Mouse (Mus musculus) heart, postnatal 0 days (tissue): ENCODE measurements around the gene Vps8. TPM values are rescaled to one million over a fixed set of nuclear protein-coding genes. Genes with fewer than 3 reads are reported as not detected.
"Not testable (repeated sequence)": the region's sequence is repeated elsewhere in the genome, so short reads cannot be mapped to it uniquely, and the experiment has no call there.

Experiments
- ATAC-seq: fragments of 200-750 bp; cut with Nextera tagmentation; 2 replicates; pipeline ENCODE4 v1.8.0; 2017; ENCODE audit warnings: low read depth, moderate number of reproducible peaks, moderate library complexity; ENCODE audit not compliant: insufficient read depth
- DNase-seq: peaks from one replicate; pipeline ENCODE4 v3.0.0-alpha.2; 2016; ENCODE audit warnings: low spot score
- H3K27ac ChIP-seq: fragments of 300-500 bp; sonication (generic); 2 replicates; pipeline ENCODE4 v1.5.1; 2014; ENCODE audit warnings: low read depth, mild to moderate bottlenecking
- H3K27me3 ChIP-seq: fragments of 300-500 bp; sonication (generic); 2 replicates; pipeline ENCODE4 v1.6.1; 2014; ENCODE audit warnings: low read length, mixed read lengths; ENCODE audit not compliant: control insufficient read depth, insufficient read depth
- H3K36me3 ChIP-seq: fragments of 300-500 bp; sonication (generic); replicated peaks from 2 replicates; pipeline ENCODE4 v1.6.1; 2014; ENCODE audit warnings: low read length, mixed read lengths; ENCODE audit not compliant: control insufficient read depth, insufficient read depth
- H3K4me1 ChIP-seq: fragments of 300-500 bp; sonication (generic); 2 replicates; pipeline ENCODE4 v1.6.1; 2014; ENCODE audit warnings: antibody characterized with exemption; ENCODE audit not compliant: control insufficient read depth, insufficient read depth
- H3K4me2 ChIP-seq: fragments of 300-500 bp; sonication (generic); 2 replicates; pipeline ENCODE4 v1.6.1; 2014; ENCODE audit warnings: low read depth, mild to moderate bottlenecking, low read length, moderate library complexity
- H3K4me3 ChIP-seq: fragments of 300-500 bp; sonication (generic); 2 replicates; pipeline ENCODE4 v1.5.1; 2014; ENCODE audit warnings: low read depth, low read length
- H3K9ac ChIP-seq: fragments of 300-500 bp; sonication (generic); replicated peaks from 2 replicates; pipeline ENCODE4 v1.6.1; 2014; ENCODE audit warnings: low read depth, low read length, mixed read lengths
- H3K9me3 ChIP-seq: fragments of 300-500 bp; sonication (generic); replicated peaks from 2 replicates; pipeline ENCODE4 v1.6.1; 2016; ENCODE audit warnings: low read length; ENCODE audit not compliant: control insufficient read depth
- CTCF ChIP-seq: IDR thresholded peaks from 2 replicates; pipeline ENCODE4 v1.5.1; 2016; ENCODE audit warnings: antibody characterized with exemption, control low read depth, low read depth
- EP300 ChIP-seq: IDR thresholded peaks from 2 replicates; pipeline ENCODE4 v1.6.1; 2016; ENCODE audit warnings: antibody characterized with exemption, low read depth
- WGBS: fragments of 180-500 bp; shearing (Covaris S2); extraction: QIAGEN DNeasy Blood & Tissue Kit; methylation state at CpG from one replicate; pipeline ENCODE4 v1.1.7; 2014; 5-methylcytosine and 5-hydroxymethylcytosine counted together
- polyA plus RNA-seq: library from polyadenylated mRNA; unstranded; fragments of >200 nt; fragmentation: Nextera tagmentation; extraction: Ambion mirVana; gene quantifications from 2 replicates; pipeline ENCODE4 v1.2.1, GENCODE M21; 2015
- total RNA-seq: library from RNA; depleted of rRNA; stranded (reverse); fragments of >200 nt; gene quantifications from 2 replicates; pipeline ENCODE4 v1.2.3, GENCODE M21; 2014; ENCODE audit warnings: low replicate concordance

Gene Vps8
- total and polyA plus RNA-seq, 2 experiments from 2014 or later: 21.3 to 94.8 TPM

DNA sequence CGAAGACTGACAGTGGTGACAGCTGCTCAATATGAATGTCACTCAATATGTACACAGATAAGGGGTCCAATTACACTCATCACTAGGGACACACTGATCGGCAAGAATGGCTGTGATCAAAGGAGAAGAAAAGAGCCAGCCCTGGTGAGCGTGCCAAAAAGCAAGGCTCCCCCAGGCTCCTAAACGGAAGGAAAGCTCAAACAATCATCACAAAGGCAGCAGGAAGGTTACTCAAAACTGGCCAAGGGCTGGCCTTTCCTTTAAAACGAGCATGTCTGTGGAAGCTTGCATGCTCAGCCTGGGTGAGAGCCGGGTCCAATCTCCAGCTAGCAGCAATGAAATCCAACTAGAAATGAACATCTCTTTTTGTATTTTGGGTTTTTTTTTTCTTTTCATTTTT, 232.4 kb downstream of the Vps8 start:
- no peaks in the 10 kb centered on the region for H3K27me3 ChIP-seq
- H3K4me1 ChIP-seq: peaks cover 8% of the 10 kb centered on the region; the same call in 1 of the 2 replicates
- H3K4me3 ChIP-seq: no peak overlapping the region
- ATAC-seq (peak; percentile 39; the same call in 1 of the 2 replicates), DNase-seq (no peak)
- WGBS: 26% methylated on average over 6 of the region's 6 CpGs
- H3K4me2 ChIP-seq: no peak overlapping the region
- no peaks in the 10 kb centered on the region for H3K9me3 ChIP-seq
- TF ChIP-seq CTCF: no peak
- no peak for TF ChIP-seq EP300
- no peak overlapping the region for H3K9ac ChIP-seq
- peaks cover 25% of the 10 kb centered on the region for H3K36me3 ChIP-seq
- peak overlapping the region; percentile 50 for H3K27ac ChIP-seq

GRCm38 (mm10) chr16:21655961-21656360, 233.0 kb downstream of the Vps8 start:
- Histone ChIP-seq H3K9ac (no peak overlapping the region), H3K27me3 (no peaks in the 10 kb centered on the region), H3K27ac (peak overlapping the region; percentile 50; the same call in 1 of the 2 replicates), H3K4me2 (no peak overlapping the region), H3K4me1 (peaks cover 8% of the 10 kb centered on the region; the same call in 1 of the 2 replicates), H3K36me3 (peaks cover 22% of the 10 kb centered on the region), H3K4me3 (no peak overlapping the region), H3K9me3 (no peaks in the 10 kb centered on the region)
- 65% methylated on average over 9 of the region's 9 CpGs for WGBS
- DNase-seq (no peak), ATAC-seq (no peak)
- no peak for TF ChIP-seq EP300
- no peak for TF ChIP-seq CTCF

GRCm38 (mm10) chr16:21664633-21665363, 241.9 kb downstream of the Vps8 start:
- DNase-seq (no peak), ATAC-seq (no peak)
- H3K27me3 ChIP-seq: no peaks in the 10 kb centered on the region
- no peak overlapping the region for H3K4me2 ChIP-seq
- 69% methylated on average over 18 of the region's 18 CpGs for WGBS
- no peak overlapping the region for H3K27ac ChIP-seq
- no peak overlapping the region for H3K9ac ChIP-seq
- H3K9me3 ChIP-seq: peaks cover 4% of the 10 kb centered on the region
- no peaks in the 10 kb centered on the region for H3K4me1 ChIP-seq
- no peaks in the 10 kb centered on the region for H3K36me3 ChIP-seq
- H3K4me3 ChIP-seq: no peak overlapping the region
- TF ChIP-seq EP300 (no peak), CTCF (no peak)

- H3K27me3 ChIP-seq: no peaks in the 10 kb centered on the region
- H3K36me3 ChIP-seq: no peaks in the 10 kb centered on the region
- H3K4me2 ChIP-seq: no peak overlapping the region
- H3K4me1 ChIP-seq: no peaks in the 10 kb centered on the region
- WGBS: 39% methylated on average over 4 of the region's 4 CpGs
- no peak overlapping the region for H3K9ac ChIP-seq
- H3K9me3 ChIP-seq: peaks cover 4% of the 10 kb centered on the region
- no peak for ATAC-seq
- no peak overlapping the region for H3K27ac ChIP-seq
- DNase-seq: no peak
- TF ChIP-seq EP300 (no peak), CTCF (no peak)
- H3K4me3 ChIP-seq: no peak overlapping the region
Measured at GRCm38 (mm10) chr16:21665423-21665986, 242.6 kb downstream of the Vps8 start.

- Histone ChIP-seq H3K27ac (no peak overlapping the region), H3K27me3 (no peaks in the 10 kb centered on the region), H3K4me3 (no peak overlapping the region), H3K9me3 (no peaks in the 10 kb centered on the region), H3K4me1 (no peaks in the 10 kb centered on the region), H3K4me2 (no peak overlapping the region), H3K9ac (no peak overlapping the region), H3K36me3 (peaks cover 12% of the 10 kb centered on the region)
- ATAC-seq (no peak), DNase-seq (no peak)
- WGBS: 80% methylated on average over 4 of the region's 4 CpGs
- TF ChIP-seq EP300 (no peak), CTCF (no peak)
Measured at GRCm38 (mm10) chr16:21671878-21672277, 249.0 kb downstream of the Vps8 start.

GRCm38 (mm10) chr16:21673046-21673445, 250.1 kb downstream of the Vps8 start:
- not testable (repeated sequence) for H3K4me1 ChIP-seq, ATAC-seq

DNA sequence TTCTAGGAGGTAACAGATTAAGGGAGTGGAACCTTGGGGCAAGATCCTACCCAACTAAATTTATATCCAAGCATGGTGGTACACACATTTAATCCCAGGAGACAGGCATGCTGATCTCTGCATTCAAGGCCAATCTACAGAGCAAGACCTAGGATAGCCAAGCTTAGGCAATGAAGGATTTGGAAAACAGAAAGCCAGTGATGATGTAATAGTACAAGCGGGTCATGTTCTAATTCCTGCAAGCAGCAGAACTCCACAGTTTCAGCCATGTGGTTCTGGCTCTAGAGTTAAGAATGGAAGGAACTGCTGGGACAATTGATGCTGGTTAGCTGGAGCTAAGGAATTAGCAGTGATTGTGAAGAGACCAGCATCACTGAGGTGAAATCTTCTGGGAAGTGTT, 250.7 kb downstream of the Vps8 start:
- not testable (repeated sequence) for H3K4me1 ChIP-seq, ATAC-seq, DNase-seq

More at GRCm38 (mm10) chr16:21673046-21673445, 250.1 kb downstream of the Vps8 start:
- H3K27ac ChIP-seq, H3K9me3 ChIP-seq, H3K27me3 ChIP-seq, DNase-seq, H3K9ac ChIP-seq, H3K4me2 ChIP-seq, H3K4me3 ChIP-seq: not testable (repeated sequence)
- H3K36me3 ChIP-seq: peaks cover 18% of the 10 kb centered on the region

More for the DNA sequence above, 250.7 kb downstream of the Vps8 start:
- H3K9me3 ChIP-seq, H3K27ac ChIP-seq, H3K27me3 ChIP-seq, H3K9ac ChIP-seq, H3K4me3 ChIP-seq, H3K4me2 ChIP-seq: not testable (repeated sequence)
- WGBS: 97% methylated on average over 1 of the region's 1 CpGs
- peaks cover 18% of the 10 kb centered on the region for H3K36me3 ChIP-seq
